Mouse (Mus musculus) heart, embryonic 12.5 days (tissue): ENCODE results near the gene Ube4b. TPM values are rescaled to one million over a fixed set of nuclear protein-coding genes. Genes with fewer than 3 reads are reported as not detected.

Source experiments
- ATAC-seq: fragments of 200-750 bp; cut with Nextera tagmentation; 2 replicates; pipeline ENCODE4 v1.8.0; 2017; ENCODE audit warnings: moderate TSS enrichment, moderate library complexity; ENCODE audit not compliant: insufficient number of reproducible peaks, low FRiP score
- H3K27ac ChIP-seq: fragments of 300-500 bp; sonication (generic); 2 replicates; pipeline ENCODE4 v1.5.1; 2016; ENCODE audit warnings: mild to moderate bottlenecking, moderate library complexity; ENCODE audit not compliant: poor library complexity, severe bottlenecking
- H3K27me3 ChIP-seq: fragments of 300-500 bp; sonication (generic); replicated peaks from 2 replicates; pipeline ENCODE4 v1.6.1; 2016; ENCODE audit warnings: mild to moderate bottlenecking, moderate library complexity
- H3K36me3 ChIP-seq: fragments of 300-500 bp; sonication (generic); 2 replicates; pipeline ENCODE4 v1.6.1; 2016; ENCODE audit warnings: mild to moderate bottlenecking, moderate library complexity
- H3K4me1 ChIP-seq: fragments of 300-500 bp; sonication (generic); replicated peaks from 2 replicates; pipeline ENCODE4 v1.6.1; 2016; ENCODE audit warnings: mild to moderate bottlenecking
- H3K4me2 ChIP-seq: fragments of 300-500 bp; sonication (generic); 2 replicates; pipeline ENCODE4 v1.6.1; 2016; ENCODE audit warnings: mild to moderate bottlenecking, moderate library complexity
- H3K4me3 ChIP-seq: fragments of 300-500 bp; sonication (generic); 2 replicates; pipeline ENCODE4 v1.5.1; 2016; ENCODE audit warnings: mild to moderate bottlenecking
- H3K9ac ChIP-seq: fragments of 300-500 bp; sonication (generic); 2 replicates; pipeline ENCODE4 v1.6.1; 2016; ENCODE audit warnings: mild to moderate bottlenecking, moderate library complexity
- H3K9me3 ChIP-seq: fragments of 300-500 bp; sonication (generic); replicated peaks from 2 replicates; pipeline ENCODE4 v1.6.1; 2016; ENCODE audit warnings: mild to moderate bottlenecking, moderate library complexity
- WGBS: fragments of 180-500 bp; shearing (Covaris S2); methylation state at CpG from one replicate; pipeline ENCODE4 v1.1.7; 2016; 5-methylcytosine and 5-hydroxymethylcytosine counted together
- polyA plus RNA-seq: library from polyadenylated mRNA; unstranded; fragments of >200 nt; fragmentation: Nextera tagmentation; extraction: Ambion mirVana; gene quantifications from 2 replicates; pipeline ENCODE4 v1.2.1, GENCODE M21; 2016

Ube4b gene
- polyA plus RNA-seq, 1 experiment from 2014 or later = 50.3 TPM

DNA sequence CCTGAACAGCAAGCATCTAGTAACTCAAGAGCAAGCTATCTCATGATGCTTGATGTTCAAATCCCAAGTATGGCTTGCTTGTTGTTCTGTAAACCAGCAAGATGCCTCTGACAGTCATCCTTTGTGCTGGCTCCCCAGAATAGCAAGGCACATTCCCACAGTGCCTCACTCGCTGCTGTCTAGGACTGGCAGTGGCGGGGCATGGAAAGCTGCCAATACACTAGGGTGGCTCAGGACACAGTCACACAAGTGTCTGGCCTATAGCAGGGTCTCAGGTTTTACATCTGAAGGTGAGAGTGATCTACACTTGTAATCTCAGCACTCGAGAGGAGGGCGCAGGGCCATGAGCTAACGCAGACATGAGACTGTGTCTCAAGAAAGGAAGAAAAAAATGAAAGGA, 61.7 kb downstream of the Ube4b start:
- Histone ChIP-seq H3K27me3 (no peaks in the 10 kb centered on the region), H3K9me3 (no peaks in the 10 kb centered on the region), H3K9ac (no peak overlapping the region; the same call in 1 of the 2 replicates), H3K4me2 (no peak overlapping the region), H3K27ac (peak overlapping the region; percentile 86), H3K36me3 (peaks cover 83% of the 10 kb centered on the region), H3K4me1 (peaks cover 47% of the 10 kb centered on the region), H3K4me3 (no peak overlapping the region)
- no peak for ATAC-seq
- 49% methylated on average over 5 of the region's 5 CpGs for WGBS

DNA sequence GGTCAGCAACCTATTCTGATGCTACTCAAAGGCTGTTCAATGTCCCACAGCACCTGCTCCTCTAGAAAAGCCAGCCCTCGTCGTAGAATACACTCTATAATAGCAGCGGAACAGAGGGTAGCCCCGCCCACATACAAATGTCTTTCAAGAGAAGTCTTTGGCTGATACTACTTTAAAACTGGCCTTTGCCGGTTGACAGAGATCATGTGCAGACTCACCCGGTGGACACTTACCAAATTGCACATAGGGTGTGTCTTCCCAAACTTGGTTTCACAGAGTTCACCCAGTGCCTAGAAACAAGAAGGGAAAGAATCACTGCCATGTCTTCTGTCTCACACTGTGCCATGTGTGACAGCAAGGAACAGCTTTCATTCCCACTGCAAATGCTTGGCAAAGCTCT, 65.5 kb downstream of the Ube4b start:
- H3K4me3 ChIP-seq = no peak overlapping the region
- 65% methylated on average over 6 of the region's 6 CpGs for WGBS
- no peak for ATAC-seq
- no peaks in the 10 kb centered on the region for H3K9me3 ChIP-seq
- H3K4me2 ChIP-seq = no peak overlapping the region
- peaks cover 36% of the 10 kb centered on the region for H3K4me1 ChIP-seq
- no peak overlapping the region for H3K9ac ChIP-seq
- H3K36me3 ChIP-seq = peaks cover 88% of the 10 kb centered on the region
- peak overlapping the region; percentile 13; the same call in 1 of the 2 replicates for H3K27ac ChIP-seq
- no peaks in the 10 kb centered on the region for H3K27me3 ChIP-seq

DNA sequence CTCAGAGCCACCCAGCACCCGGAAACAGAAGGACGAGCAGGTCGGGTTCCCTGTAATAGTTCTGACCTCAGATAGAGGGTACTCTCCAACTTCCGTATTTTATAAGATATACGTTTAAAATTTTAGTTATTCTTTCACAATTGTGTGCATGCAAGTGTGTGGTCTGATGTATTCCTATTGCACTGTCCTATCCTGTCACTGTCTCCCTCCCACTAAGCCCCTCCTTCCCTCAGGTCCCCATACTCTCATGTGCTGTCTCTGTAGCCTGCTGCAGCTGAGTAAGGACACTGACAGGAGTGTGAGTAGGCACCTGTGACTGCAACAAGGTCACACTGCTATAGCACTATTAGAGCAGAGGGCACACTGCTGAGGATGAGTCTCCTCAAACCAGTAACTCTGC, 65.9 kb downstream of the Ube4b start:
- peaks cover 91% of the 10 kb centered on the region for H3K36me3 ChIP-seq
- H3K27me3 ChIP-seq = no peaks in the 10 kb centered on the region
- H3K4me3 ChIP-seq = no peak overlapping the region
- no peak overlapping the region for H3K9ac ChIP-seq
- no peak overlapping the region for H3K4me2 ChIP-seq
- ATAC-seq = no peak
- peaks cover 32% of the 10 kb centered on the region for H3K4me1 ChIP-seq
- 91% methylated on average over 5 of the region's 5 CpGs for WGBS
- H3K9me3 ChIP-seq = no peaks in the 10 kb centered on the region
- H3K27ac ChIP-seq = no peak overlapping the region

GRCm38 (mm10) chr4:149357982-149358381, 68.6 kb downstream of the Ube4b start:
- peaks cover 15% of the 10 kb centered on the region for H3K4me1 ChIP-seq
- H3K27me3 ChIP-seq = no peaks in the 10 kb centered on the region
- no peak overlapping the region for H3K27ac ChIP-seq
- no peak overlapping the region for H3K4me3 ChIP-seq
- H3K9ac ChIP-seq = no peak overlapping the region
- H3K36me3 ChIP-seq = peaks cover 96% of the 10 kb centered on the region
- H3K9me3 ChIP-seq = no peaks in the 10 kb centered on the region
- no peak overlapping the region for H3K4me2 ChIP-seq
- no peak for ATAC-seq
- 90% methylated on average over 5 of the region's 5 CpGs for WGBS

DNA sequence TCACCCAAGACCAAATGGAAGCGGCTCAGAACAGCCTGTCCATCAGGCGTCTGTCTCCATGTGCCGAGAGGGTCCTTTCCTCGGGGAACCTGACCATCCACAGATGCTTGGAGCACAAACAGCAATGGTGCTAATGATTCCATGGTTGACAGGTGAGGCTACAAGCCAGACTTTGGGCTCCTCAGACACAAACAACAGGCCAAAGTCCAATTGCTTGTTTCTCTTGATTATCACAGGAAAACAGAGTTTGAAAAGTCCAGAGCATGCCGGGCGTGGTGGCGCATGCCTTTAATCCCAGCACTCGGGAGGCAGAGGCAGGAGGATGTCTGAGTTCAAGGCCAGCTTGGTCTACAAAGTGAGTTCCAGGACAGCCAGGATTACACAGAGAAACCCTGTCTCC, 71.9 kb downstream of the Ube4b start:
- Histone ChIP-seq H3K4me1 (peaks cover 8% of the 10 kb centered on the region; the same call in 1 of the 2 replicates), H3K27me3 (no peaks in the 10 kb centered on the region), H3K9ac (no peak overlapping the region), H3K4me2 (no peak overlapping the region), H3K36me3 (peaks cover 96% of the 10 kb centered on the region), H3K9me3 (no peaks in the 10 kb centered on the region), H3K4me3 (no peak overlapping the region), H3K27ac (no peak overlapping the region)
- ATAC-seq = no peak
- WGBS = 96% methylated on average over 8 of the region's 8 CpGs

GRCm38 (mm10) chr4:149351596-149352150, 74.9 kb downstream of the Ube4b start:
- WGBS = 61% methylated on average over 8 of the region's 8 CpGs
- peaks cover 89% of the 10 kb centered on the region for H3K36me3 ChIP-seq

GRCm38 (mm10) chr4:149348963-149349362, 77.6 kb downstream of the Ube4b start:
- Histone ChIP-seq H3K4me2 (no peak overlapping the region), H3K9ac (no peak overlapping the region), H3K9me3 (no peaks in the 10 kb centered on the region), H3K27ac (no peak overlapping the region), H3K27me3 (no peaks in the 10 kb centered on the region), H3K36me3 (peaks cover 80% of the 10 kb centered on the region), H3K4me1 (peaks cover 31% of the 10 kb centered on the region), H3K4me3 (no peak overlapping the region)
- no peak for ATAC-seq
- 80% methylated on average over 5 of the region's 5 CpGs for WGBS

More at GRCm38 (mm10) chr4:149351596-149352150, 74.9 kb downstream of the Ube4b start:
- Histone ChIP-seq H3K4me1 (peaks cover 9% of the 10 kb centered on the region), H3K4me3 (no peak overlapping the region), H3K27me3 (no peaks in the 10 kb centered on the region), H3K4me2 (no peak overlapping the region), H3K9me3 (no peaks in the 10 kb centered on the region), H3K9ac (no peak overlapping the region), H3K27ac (peak overlapping the region; percentile 42; the same call in 1 of the 2 replicates)
- ATAC-seq = no peak

GRCm38 (mm10) chr4:149345873-149346272, 80.7 kb downstream of the Ube4b start:
- no peak overlapping the region for H3K4me3 ChIP-seq
- H3K4me2 ChIP-seq = no peak overlapping the region
- 48% methylated on average over 5 of the region's 5 CpGs for WGBS
- H3K9me3 ChIP-seq = no peaks in the 10 kb centered on the region
- H3K36me3 ChIP-seq = peaks cover 81% of the 10 kb centered on the region
- no peak overlapping the region for H3K9ac ChIP-seq
- ATAC-seq = peak; percentile 52
- H3K4me1 ChIP-seq = peaks cover 32% of the 10 kb centered on the region
- peak overlapping the region; percentile 77 for H3K27ac ChIP-seq
- no peaks in the 10 kb centered on the region for H3K27me3 ChIP-seq

GRCm38 (mm10) chr4:149344311-149344710, 82.2 kb downstream of the Ube4b start:
- Histone ChIP-seq H3K36me3 (peaks cover 70% of the 10 kb centered on the region), H3K9ac (no peak overlapping the region), H3K9me3 (no peaks in the 10 kb centered on the region), H3K27me3 (no peaks in the 10 kb centered on the region), H3K4me1 (peaks cover 47% of the 10 kb centered on the region), H3K27ac (no peak overlapping the region), H3K4me2 (no peak overlapping the region), H3K4me3 (no peak overlapping the region)
- 69% methylated on average over 8 of the region's 8 CpGs for WGBS
- no peak for ATAC-seq

GRCm38 (mm10) chr4:149340680-149341079, 85.9 kb downstream of the Ube4b start:
- H3K4me2 ChIP-seq = no peak overlapping the region
- H3K36me3 ChIP-seq = peaks cover 59% of the 10 kb centered on the region
- peak overlapping the region; percentile 41; the same call in 1 of the 2 replicates for H3K27ac ChIP-seq
- 39% methylated on average over 2 of the region's 2 CpGs for WGBS
- H3K9ac ChIP-seq = no peak overlapping the region
- H3K9me3 ChIP-seq = no peaks in the 10 kb centered on the region
- no peaks in the 10 kb centered on the region for H3K27me3 ChIP-seq
- ATAC-seq = peak; percentile 35; the same call in 1 of the 2 replicates
- H3K4me3 ChIP-seq = no peak overlapping the region
- peaks cover 71% of the 10 kb centered on the region for H3K4me1 ChIP-seq

DNA sequence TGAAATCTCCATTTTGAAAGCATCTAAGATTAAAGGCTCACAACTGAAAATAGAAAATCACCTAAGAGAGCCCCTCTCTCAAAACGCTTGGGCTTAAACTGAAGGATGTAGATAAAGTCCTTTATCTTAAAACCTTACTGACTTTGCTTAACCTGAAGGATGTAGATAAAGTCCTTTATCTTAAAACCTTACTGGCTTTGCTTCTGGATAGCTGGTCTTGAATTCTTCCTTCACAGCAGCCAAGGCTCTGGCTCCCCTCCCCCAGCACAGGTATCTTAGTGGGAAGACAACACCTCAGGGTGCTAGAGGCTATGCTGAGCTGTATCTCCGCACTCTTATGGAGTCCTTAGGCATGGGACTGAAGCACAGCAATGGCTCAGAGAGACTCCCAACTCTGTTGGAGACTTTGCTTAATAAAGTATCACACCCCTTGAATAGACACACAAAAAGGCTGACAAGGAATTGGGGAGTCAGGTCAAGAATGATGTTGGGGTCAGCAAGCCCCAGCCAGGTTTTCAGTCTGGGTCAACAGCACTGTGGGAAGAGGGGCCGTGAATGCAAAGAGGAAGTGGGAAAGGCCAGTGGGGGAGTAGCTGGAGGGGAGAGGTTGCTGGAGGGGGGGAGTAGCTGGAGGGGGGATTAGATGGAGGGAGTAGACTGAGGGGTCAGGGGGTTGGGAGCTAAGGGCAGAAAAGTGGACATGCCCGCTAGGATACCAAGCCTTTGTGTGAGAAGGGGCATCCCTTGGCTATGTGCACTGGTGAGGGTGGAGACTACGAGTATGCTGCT, 86.9 kb downstream of the Ube4b start:
- peaks cover 64% of the 10 kb centered on the region for H3K36me3 ChIP-seq
- H3K4me3 ChIP-seq = no peak overlapping the region
- 39% methylated on average over 5 of the region's 5 CpGs for WGBS
- ATAC-seq = no peak
- no peak overlapping the region for H3K4me2 ChIP-seq
- H3K9ac ChIP-seq = 0 out of 2 replicates have a peak overlapping the region, but pooled peaks have one; percentile 7
- peaks cover 66% of the 10 kb centered on the region for H3K4me1 ChIP-seq
- H3K27ac ChIP-seq = peak overlapping the region; percentile 41; the same call in 1 of the 2 replicates
- H3K27me3 ChIP-seq = no peaks in the 10 kb centered on the region
- H3K9me3 ChIP-seq = no peaks in the 10 kb centered on the region
